8 mouse cellular contexts compared by ENCODE assay signal in the genomic region with DNA sequence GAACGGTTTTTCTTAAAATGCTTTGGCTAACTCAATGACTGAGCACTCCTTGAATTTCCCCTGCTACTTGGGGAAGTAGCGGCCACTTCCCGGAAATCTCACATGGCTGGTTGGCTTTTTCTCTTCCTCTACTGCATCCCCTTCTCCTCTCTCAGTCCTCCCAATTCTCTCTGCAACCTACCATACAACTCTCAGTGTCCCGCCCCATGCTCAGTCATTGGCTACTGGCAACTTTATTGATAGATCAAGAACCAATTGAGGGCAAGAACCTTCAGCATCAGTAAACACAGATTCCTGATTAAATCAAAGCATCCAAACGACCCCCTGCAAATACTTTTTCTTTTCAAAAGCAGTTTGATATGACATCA. TPM values are rescaled to one million over a fixed set of nuclear protein-coding genes. Genes with fewer than 3 reads are reported as not detected.
DNase-seq lines count a peak whose midpoint lies in the region; ATAC-seq and TF ChIP-seq lines count a peak whose summit lies in the region.

No protein-coding gene starts in this region.

- WGBS in heart, embryonic 11.5 days (ENCODE audit: insufficient replicate concordance) = 6% methylated on average over 5 of the region's 5 CpGs
- WGBS in forebrain, embryonic 10.5 days = 2% methylated on average over 5 of the region's 5 CpGs
- 11% methylated on average over 5 of the region's 5 CpGs for WGBS in liver, postnatal 0 days (ENCODE audit: insufficient replicate concordance)

- no peak for TF ChIP-seq EP300 in liver, postnatal 0 days (IDR thresholded peaks at IDR 0.05; ENCODE audit: low read depth)

- H3K4me3 ChIP-seq in heart, embryonic 11.5 days (ENCODE audit: low read depth, low read length) = peak overlapping the region; percentile 35
- H3K4me3 ChIP-seq in forebrain, embryonic 10.5 days = peak overlapping the region; percentile 52
- 0 out of 2 replicates have a peak overlapping the region, but pooled peaks have one; percentile 9 for H3K4me3 ChIP-seq in liver, postnatal 0 days (ENCODE audit: low read depth, low read length)

- no peaks in the 10 kb centered on the region for H3K9me3 ChIP-seq in heart, embryonic 11.5 days (replicated peaks; ENCODE audit: control insufficient read depth, low read length)
- H3K9me3 ChIP-seq in forebrain, embryonic 10.5 days = no peaks in the 10 kb centered on the region
- H3K9me3 ChIP-seq in liver, postnatal 0 days (ENCODE audit: low read length) = no peaks in the 10 kb centered on the region; the same call in 1 of the 2 replicates

- no peak for ATAC-seq in heart, embryonic 11.5 days (replicated peaks; ENCODE audit: insufficient number of reproducible peaks, low FRiP score, low TSS enrichment)
- ATAC-seq in liver, postnatal 0 days = no peak

- H3K9ac ChIP-seq in heart, embryonic 11.5 days (ENCODE audit: low read depth, low read length) = 0 out of 2 replicates have a peak overlapping the region, but pooled peaks have one; percentile 1
- no peak overlapping the region for H3K9ac ChIP-seq in liver, postnatal 0 days (replicated peaks)

- no peaks in the 10 kb centered on the region for H3K27me3 ChIP-seq in heart, embryonic 11.5 days (ENCODE audit: control insufficient read depth, insufficient read depth, low read length)
- no peaks in the 10 kb centered on the region for H3K27me3 ChIP-seq in forebrain, embryonic 10.5 days (ENCODE audit: poor library complexity, severe bottlenecking)
- H3K27me3 ChIP-seq in liver, postnatal 0 days (ENCODE audit: insufficient read depth, low read length) = no peaks in the 10 kb centered on the region

- H3K4me1 ChIP-seq in heart, embryonic 11.5 days (ENCODE audit: control insufficient read depth, insufficient read depth, low read length) = peaks cover 19% of the 10 kb centered on the region
- peaks cover 61% of the 10 kb centered on the region for H3K4me1 ChIP-seq in forebrain, embryonic 10.5 days
- peaks cover 21% of the 10 kb centered on the region for H3K4me1 ChIP-seq in liver, postnatal 0 days (ENCODE audit: insufficient read depth)

- peak overlapping the region; percentile 63 for H3K4me2 ChIP-seq in heart, embryonic 11.5 days
- peak overlapping the region; percentile 49 for H3K4me2 ChIP-seq in liver, postnatal 0 days (ENCODE audit: low read depth, low read length)

- no peaks in the 10 kb centered on the region for H3K36me3 ChIP-seq in heart, embryonic 11.5 days (ENCODE audit: control insufficient read depth, insufficient read depth, low read length)
- no peaks in the 10 kb centered on the region for H3K36me3 ChIP-seq in forebrain, embryonic 10.5 days (replicated peaks)
- H3K36me3 ChIP-seq in liver, postnatal 0 days (replicated peaks; ENCODE audit: insufficient read depth, low read length) = no peaks in the 10 kb centered on the region

- H3K27ac ChIP-seq in heart, embryonic 11.5 days (ENCODE audit: low read depth, low read length) = no peak overlapping the region
- H3K27ac ChIP-seq in forebrain, embryonic 10.5 days = peak overlapping the region; percentile 71
- no peak overlapping the region for H3K27ac ChIP-seq in liver, postnatal 0 days (ENCODE audit: low read depth)

- no peak for TF ChIP-seq CTCF in liver, postnatal 0 days (IDR thresholded peaks at IDR 0.05; ENCODE audit: low read depth)

- DNase-seq in heart, adult 8-10 months (ENCODE audit: low spot score) = no peak
- DNase-seq in R1 (ENCODE audit: low read depth, low spot score) = peak; percentile 85
- peak; percentile 63 for DNase-seq in forebrain, embryonic 10.5 days (ENCODE audit: extremely low spot score, low spot score)
- DNase-seq in layer of hippocampus, adult 11-12 months (ENCODE audit: low spot score) = peak; percentile 81
- DNase-seq in liver, postnatal 0 days = no peak
- peak; percentile 26 for DNase-seq in yolk sac, embryonic 10.5 days (ENCODE audit: low spot score)
- DNase-seq in kidney, postnatal 36 days = no peak

RNA-seq across cellular contexts. Expression of a gene that starts 3.2 kb away (rescaled TPM):
- polyA plus RNA-seq in heart, embryonic 11.5 days (2014; fragmentation: Nextera tagmentation; extraction: Ambion mirVana) = 12.0 and 15.2 TPM in 2 replicates
- 10 to 100 TPM; 23.4 to 30.6 (median 27.3) TPM for total RNA-seq in heart, adult 8-10 months (2022)
- 16.7 and 17.9 TPM in 2 replicates for polyA plus RNA-seq in forebrain, embryonic 10.5 days (2016; fragmentation: Nextera tagmentation; extraction: Ambion mirVana)
- 3.5 and 4.5 TPM in 2 replicates for polyA plus RNA-seq in liver, postnatal 0 days (2015; fragmentation: Nextera tagmentation; extraction: Ambion mirVana)

RNA-seq across cellular contexts. Expression of a gene that starts 47.8 kb away (rescaled TPM):
- polyA plus RNA-seq in heart, embryonic 11.5 days (2014; fragmentation: Nextera tagmentation; extraction: Ambion mirVana) = 15.2 and 16.2 TPM in 2 replicates
- total RNA-seq in heart, adult 8-10 months (2022) = 10 to 100 TPM in 1 of 4 experiments, 1 to 10 TPM in 3; 8.7 to 12.5 (median 9.4) TPM
- polyA plus RNA-seq in forebrain, embryonic 10.5 days (2016; fragmentation: Nextera tagmentation; extraction: Ambion mirVana) = 38.4 and 41.8 TPM in 2 replicates
- 5.1 and 5.3 TPM in 2 replicates for polyA plus RNA-seq in liver, postnatal 0 days (2015; fragmentation: Nextera tagmentation; extraction: Ambion mirVana)

Comparison
In these comparisons a context has a peak if more than half of its experiments do, and no peak if none do; other contexts are left out.
1. DNase-seq: peak in R1 (single experiment), forebrain, embryonic 10.5 days (single experiment), layer of hippocampus, adult 11-12 months (single experiment) and yolk sac, embryonic 10.5 days (single experiment); none in heart, adult 8-10 months (single experiment), liver, postnatal 0 days (single experiment) and kidney, postnatal 36 days (0 of 2).
2. Peak in every context shown above with its lines, with median percentiles within 50 percentile points of each other: H3K4me3 ChIP-seq.